Mouse (Mus musculus) MEL (cell line): ENCODE data around the gene Ccl1. TPM values are rescaled to one million over a fixed set of nuclear protein-coding genes. Genes with fewer than 3 reads are reported as not detected.

Experiments
- DNase-seq: peaks from one replicate; pipeline ENCODE4 v3.0.0; 2011; ENCODE audit warnings: low read depth, low spot score
- H3K27ac ChIP-seq: 2 replicates; pipeline ENCODE4 v1.5.1; 2012; ENCODE audit warnings: low read depth, mild to moderate bottlenecking, control low read depth, low read length, moderate library complexity; ENCODE audit not compliant: control insufficient read depth
- H3K27me3 ChIP-seq, 2 experiments: fragments of 150-350 bp in 1 of 2; sonication (generic) in 1 of 2; 2 replicates each; pipeline ENCODE4 v1.6.1; 2012; ENCODE audit warnings: low read length in 2 of 2, mild to moderate bottlenecking in 2 of 2, improper control_type of control experiment in 1 of 2, moderate library complexity in 1 of 2; ENCODE audit not compliant: insufficient read depth in 2 of 2, control insufficient read depth in 1 of 2
- H3K36me3 ChIP-seq, 2 experiments: 2 replicates each; pipeline ENCODE4 v1.6.1; 2012 to 2014; ENCODE audit warnings: low read length in 2 of 2, improper control_type of control experiment in 1 of 2, inconsistent platforms in 1 of 2, mild to moderate bottlenecking in 1 of 2; ENCODE audit not compliant: insufficient read depth in 2 of 2, control insufficient read depth in 1 of 2
- H3K4me1 ChIP-seq, 2 experiments: fragments of 150-350 bp in 1 of 2; sonication (generic) in 1 of 2; 2 replicates each; pipeline ENCODE4 v1.6.1; 2012; ENCODE audit warnings: low read length in 2 of 2, improper control_type of control experiment in 1 of 2, mild to moderate bottlenecking in 1 of 2; ENCODE audit not compliant: insufficient read depth in 2 of 2, control insufficient read depth in 1 of 2
- H3K4me3 ChIP-seq, 2 experiments: fragments of 150-350 bp in 1 of 2; sonication (generic) in 1 of 2; 2 replicates each; pipeline ENCODE4 v1.5.1; 2012; ENCODE audit warnings: low read depth in 2 of 2, low read length in 2 of 2, mild to moderate bottlenecking in 2 of 2, moderate library complexity in 2 of 2, control low read depth in 1 of 2, improper control_type of control experiment in 1 of 2; ENCODE audit not compliant: control insufficient read depth in 1 of 2, insufficient read depth in 1 of 2
- H3K79me2 ChIP-seq: 2 replicates; pipeline ENCODE4 v1.6.1; 2012; ENCODE audit warnings: mild to moderate bottlenecking, low read length, moderate library complexity; ENCODE audit not compliant: control insufficient read depth, poor library complexity, insufficient read depth
- H3K9ac ChIP-seq: 2 replicates; pipeline ENCODE4 v1.6.1; 2012; ENCODE audit warnings: low read depth, mild to moderate bottlenecking, control low read depth, low read length, moderate library complexity; ENCODE audit not compliant: control insufficient read depth, poor library complexity, severe bottlenecking
- H3K9me3 ChIP-seq: fragments of 150-350 bp; sonication (generic); replicated peaks from 2 replicates; pipeline ENCODE4 v1.6.1; 2012; ENCODE audit warnings: mild to moderate bottlenecking, low read length, improper control_type of control experiment, moderate library complexity; ENCODE audit not compliant: insufficient read depth
- CTCF ChIP-seq, 3 experiments: IDR thresholded peaks in 2 of 3; conservative IDR thresholded peaks in 1 of 3; 2 replicates each; pipeline ENCODE4 v1.5.1; 2011 to 2012; ENCODE audit warnings: low read length in 3 of 3, low read depth in 2 of 3, mild to moderate bottlenecking in 2 of 3, improper control_type of control experiment in 1 of 3, inconsistent platforms in 1 of 3, mixed read lengths in 1 of 3, moderate library complexity in 1 of 3; ENCODE audit not compliant: control insufficient read depth in 1 of 3, insufficient read depth in 1 of 3, poor library complexity in 1 of 3, severe bottlenecking in 1 of 3
- EP300 ChIP-seq, 2 experiments: IDR thresholded peaks; 2 replicates each; pipeline ENCODE4 v1.6.1; 2011; ENCODE audit warnings: improper control_type of control experiment in 2 of 2, low read length in 2 of 2, low read depth in 1 of 2, mild to moderate bottlenecking in 1 of 2
- ETS1 ChIP-seq: IDR thresholded peaks from 2 replicates; pipeline ENCODE4 v1.6.1; 2012; ENCODE audit warnings: low read depth, mild to moderate bottlenecking, inconsistent platforms, low read length, improper control_type of control experiment, moderate library complexity
- HCFC1 ChIP-seq: IDR thresholded peaks from 2 replicates; pipeline ENCODE4 v1.6.1; 2012; ENCODE audit warnings: low read depth, mild to moderate bottlenecking, inconsistent platforms, low read length, improper control_type of control experiment, moderate library complexity
- KAT2A ChIP-seq: conservative IDR thresholded peaks from 2 replicates; pipeline ENCODE4 v1.6.1; 2012; ENCODE audit warnings: low read depth, low read length, improper control_type of control experiment, inconsistent platforms
- MAFK ChIP-seq: IDR thresholded peaks from 2 replicates; pipeline ENCODE4 v1.6.1; 2011; ENCODE audit warnings: low read depth, mild to moderate bottlenecking, low read length, improper control_type of control experiment, borderline replicate concordance
- MAX ChIP-seq: IDR thresholded peaks from 2 replicates; pipeline ENCODE4 v1.6.1; 2011; ENCODE audit warnings: low read length, improper control_type of control experiment
- MYC ChIP-seq: IDR thresholded peaks from 2 replicates; pipeline ENCODE4 v1.6.1; 2011; ENCODE audit warnings: low read depth, mild to moderate bottlenecking, low read length, improper control_type of control experiment, moderate library complexity
- NELFE ChIP-seq: IDR thresholded peaks from 2 replicates; pipeline ENCODE4 v1.6.1; 2011; ENCODE audit warnings: low read depth, low read length, improper control_type of control experiment
- POLR2AphosphoS2 ChIP-seq: IDR thresholded peaks from 2 replicates; pipeline ENCODE4 v1.6.1; 2011; ENCODE audit warnings: low read length, improper control_type of control experiment
- RAD21 ChIP-seq: IDR thresholded peaks from 2 replicates; pipeline ENCODE4 v1.6.1; 2011; ENCODE audit warnings: mild to moderate bottlenecking, low read depth, low read length, improper control_type of control experiment
- SIN3A ChIP-seq: IDR thresholded peaks from 2 replicates; pipeline ENCODE4 v1.6.1; 2012; ENCODE audit warnings: low read length, improper control_type of control experiment, inconsistent platforms
- SMC3 ChIP-seq: IDR thresholded peaks from 2 replicates; pipeline ENCODE4 v1.6.1; 2011; ENCODE audit warnings: low read depth, low read length, improper control_type of control experiment
- TBP ChIP-seq: IDR thresholded peaks from 2 replicates; pipeline ENCODE4 v1.8.0; 2011; ENCODE audit warnings: low read depth, low read length, improper control_type of control experiment
- TCF12 ChIP-seq: IDR thresholded peaks from 2 replicates; pipeline ENCODE4 v1.6.1; 2014; ENCODE audit warnings: low read depth, mild to moderate bottlenecking, inconsistent platforms, low read length, improper control_type of control experiment, moderate library complexity
- ZC3H11A ChIP-seq: IDR thresholded peaks from 2 replicates; pipeline ENCODE4 v1.6.1; 2012; ENCODE audit warnings: low read depth, mild to moderate bottlenecking, inconsistent platforms, low read length, improper control_type of control experiment
- ZKSCAN1 ChIP-seq: IDR thresholded peaks from 2 replicates; pipeline ENCODE4 v1.6.1; 2012; ENCODE audit warnings: low read depth, mild to moderate bottlenecking, inconsistent platforms, low read length, improper control_type of control experiment, moderate library complexity
- polyA plus RNA-seq, 2 experiments: library from polyadenylated mRNA; stranded (reverse) in 1 of 2; unstranded in 1 of 2; fragments of >175 nt in 1 of 2; fragments of >200 nt in 1 of 2; gene quantifications; 2 replicates each; pipeline versions ENCODE4 v1.2.1 to v1.2.4; 2012; ENCODE audit warnings: low replicate concordance in 2 of 2, low read depth in 1 of 2; ENCODE audit not compliant: insufficient read length in 2 of 2, insufficient read depth in 1 of 2, missing spikeins in 1 of 2
- total RNA-seq: library from RNA; depleted of rRNA; stranded (reverse); fragments of 300-350 nt; gene quantifications from 2 replicates; pipeline ENCODE4 v1.2.3, GENCODE M21; 2012

The Ccl1 gene
- total and polyA plus RNA-seq, 3 experiments = not detected

DNA sequence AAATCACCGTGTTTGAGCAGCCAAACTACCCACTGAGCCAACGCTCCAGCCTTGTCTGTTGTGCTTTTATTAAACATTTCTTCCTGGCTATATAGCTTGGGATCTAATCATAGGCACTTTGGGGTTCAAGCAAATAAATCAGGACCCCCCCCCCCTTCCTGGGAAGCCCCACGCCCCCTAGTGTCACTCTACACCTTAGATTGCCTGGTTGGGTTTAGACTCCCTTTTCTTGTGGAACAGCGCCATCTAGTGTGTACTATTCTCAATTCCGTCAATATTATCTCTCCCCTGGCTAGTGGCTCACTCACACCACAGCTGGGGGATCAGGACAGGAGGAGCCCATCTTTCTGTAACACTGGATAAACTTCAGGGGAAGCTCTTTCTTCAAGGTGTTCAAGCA, 127.8 kb downstream of the Ccl1 start:
- Histone ChIP-seq H3K4me1 (no peaks in the 10 kb centered on the region), H3K36me3 (no peaks in the 10 kb centered on the region), H3K27ac (no peak overlapping the region), H3K9me3 (no peaks in the 10 kb centered on the region), H3K79me2 (no peaks in the 10 kb centered on the region), H3K27me3 (no peaks in the 10 kb centered on the region), H3K9ac (no peak overlapping the region), H3K4me3 (no peak overlapping the region)
- DNase-seq = peak; percentile 25
- TF ChIP-seq SMC3 (peak; percentile 35; the same call in 1 of the 2 replicates), ZC3H11A (peak; percentile 8; the same call in 1 of the 2 replicates), RAD21 (peak; percentile 44), KAT2A (no peak), CTCF (IDR thresholded peaks at IDR 0.05 in 2 of 3, conservative IDR thresholded peaks at IDR 0.05 in 1 of 3; ENCODE audit: control insufficient read depth in 1 of 3, insufficient read depth in 1 of 3, low read depth in 2 of 3, low read length in 3 of 3, poor library complexity in 1 of 3, severe bottlenecking in 1 of 3) (peak in 1 of 3 experiments; percentile 59; a peak in 2 of 6 replicates)

- peak; percentile 49 for DNase-seq
- no peaks in the 10 kb centered on the region for H3K79me2 ChIP-seq
- H3K4me1 ChIP-seq = no peaks in the 10 kb centered on the region
- no peaks in the 10 kb centered on the region for H3K27me3 ChIP-seq
- no peaks in the 10 kb centered on the region for H3K36me3 ChIP-seq
- no peak overlapping the region for H3K4me3 ChIP-seq
- TF ChIP-seq CTCF (IDR thresholded peaks at IDR 0.05 in 2 of 3, conservative IDR thresholded peaks at IDR 0.05 in 1 of 3; ENCODE audit: control insufficient read depth in 1 of 3, insufficient read depth in 1 of 3, low read depth in 2 of 3, low read length in 3 of 3, poor library complexity in 1 of 3, severe bottlenecking in 1 of 3) (peak in 2 of 3 experiments; percentile 39 to 61; a peak in 4 of 6 replicates), MAX (no peak), SMC3 (peak; percentile 27; the same call in 1 of the 2 replicates), ZKSCAN1 (no peak), SIN3A (no peak)
- TF ChIP-seq, all 39 proteins: peak for 2
- no peaks in the 10 kb centered on the region for H3K9me3 ChIP-seq
- H3K9ac ChIP-seq = no peak overlapping the region
- no peak overlapping the region for H3K27ac ChIP-seq
Measured at GRCm38 (mm10) chr11:82174794-82175193, 130.7 kb downstream of the Ccl1 start.

DNA sequence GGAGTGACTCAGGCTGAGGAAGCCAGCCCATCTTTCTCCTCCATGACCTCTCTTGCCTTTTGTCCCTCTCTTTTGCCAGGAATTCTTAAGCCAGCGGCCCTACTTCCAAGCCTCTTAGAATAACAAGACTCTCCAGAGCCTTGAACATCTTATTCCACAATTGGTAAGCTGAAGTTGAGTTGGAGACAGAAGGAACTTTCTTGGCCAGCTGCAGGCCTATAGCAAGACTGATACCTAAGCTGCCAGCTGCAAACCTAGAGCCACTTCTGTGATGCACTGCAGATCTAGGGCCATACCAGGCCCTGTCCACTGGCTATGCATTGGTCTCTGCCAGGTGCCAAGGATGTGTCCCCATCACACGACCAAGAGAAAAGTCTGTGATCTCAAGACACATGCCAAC, 132.0 kb downstream of the Ccl1 start:
- no peaks in the 10 kb centered on the region for H3K27me3 ChIP-seq
- no peak for TF ChIP-seq EP300 (IDR thresholded peaks at IDR 0.05; ENCODE audit: low read depth in 1 of 2, low read length in 2 of 2)
- no peak for TF ChIP-seq TBP
- no peak for TF ChIP-seq TCF12
- TF ChIP-seq POLR2AphosphoS2 = no peak
- no peak for TF ChIP-seq MAFK
- no peak for TF ChIP-seq NELFE
- TF ChIP-seq CTCF (IDR thresholded peaks at IDR 0.05 in 2 of 3, conservative IDR thresholded peaks at IDR 0.05 in 1 of 3; ENCODE audit: control insufficient read depth in 1 of 3, insufficient read depth in 1 of 3, low read depth in 2 of 3, low read length in 3 of 3, poor library complexity in 1 of 3, severe bottlenecking in 1 of 3) = no peak
- TF ChIP-seq HCFC1 = no peak
- TF ChIP-seq MYC = no peak
- no peak for TF ChIP-seq ETS1
- DNase-seq = no peak
- H3K27ac ChIP-seq = no peak overlapping the region
- H3K36me3 ChIP-seq = no peaks in the 10 kb centered on the region
- no peaks in the 10 kb centered on the region for H3K9me3 ChIP-seq
- no peak overlapping the region for H3K4me3 ChIP-seq
- H3K4me1 ChIP-seq = no peaks in the 10 kb centered on the region
- no peak overlapping the region for H3K9ac ChIP-seq
- H3K79me2 ChIP-seq = no peaks in the 10 kb centered on the region
